Mouse (Mus musculus) stomach, embryonic 15.5 days (tissue): Measurements from ENCODE around the gene Capzb. TPM values are rescaled to one million over a fixed set of nuclear protein-coding genes. Genes with fewer than 3 reads are reported as not detected.

Source experiments
- ATAC-seq: fragments of 200-750 bp; cut with Nextera tagmentation; 2 replicates; pipeline ENCODE4 v1.8.0; 2017; ENCODE audit warnings: low read depth, moderate number of reproducible peaks, moderate TSS enrichment; ENCODE audit not compliant: insufficient read depth, low FRiP score
- H3K27ac ChIP-seq: fragments of 300-500 bp; sonication (generic); 2 replicates; pipeline ENCODE4 v1.5.1; 2015; ENCODE audit warnings: mild to moderate bottlenecking, inconsistent platforms
- H3K27me3 ChIP-seq: fragments of 300-500 bp; sonication (generic); replicated peaks from 2 replicates; pipeline ENCODE4 v1.6.1; 2015; ENCODE audit warnings: inconsistent platforms
- H3K36me3 ChIP-seq: fragments of 300-500 bp; sonication (generic); 2 replicates; pipeline ENCODE4 v1.6.1; 2015; ENCODE audit warnings: inconsistent platforms
- H3K4me1 ChIP-seq: fragments of 300-500 bp; sonication (generic); 2 replicates; pipeline ENCODE4 v1.6.1; 2015; ENCODE audit warnings: inconsistent platforms
- H3K4me2 ChIP-seq: fragments of 300-500 bp; sonication (generic); 2 replicates; pipeline ENCODE4 v1.6.1; 2015; ENCODE audit warnings: mild to moderate bottlenecking, inconsistent platforms
- H3K4me3 ChIP-seq: fragments of 300-500 bp; sonication (generic); replicated peaks from 2 replicates; pipeline ENCODE4 v1.5.1; 2015; ENCODE audit warnings: inconsistent platforms
- H3K9ac ChIP-seq: fragments of 300-500 bp; sonication (generic); 2 replicates; pipeline ENCODE4 v1.6.1; 2015; ENCODE audit warnings: inconsistent platforms
- H3K9me3 ChIP-seq: fragments of 300-500 bp; sonication (generic); 2 replicates; pipeline ENCODE4 v1.6.1; 2016; ENCODE audit warnings: inconsistent platforms
- WGBS: fragments of 180-500 bp; shearing (Covaris S2); methylation state at CpG from one replicate; pipeline ENCODE4 v1.1.7; 2015; 5-methylcytosine and 5-hydroxymethylcytosine counted together
- polyA plus RNA-seq: library from polyadenylated mRNA; unstranded; fragments of >200 nt; fragmentation: Nextera tagmentation; extraction: Ambion mirVana; gene quantifications from 2 replicates; pipeline ENCODE4 v1.2.1, GENCODE M21; 2015

The Capzb gene
- polyA plus RNA-seq, 1 experiment from 2014 or later, result 375 TPM

- Histone ChIP-seq H3K9me3 (no peaks in the 10 kb centered on the region), H3K27ac (peak overlapping the region; percentile 62), H3K4me1 (peaks cover 13% of the 10 kb centered on the region), H3K36me3 (peaks cover 34% of the 10 kb centered on the region), H3K9ac (no peak overlapping the region), H3K4me2 (no peak overlapping the region), H3K27me3 (no peaks in the 10 kb centered on the region), H3K4me3 (no peak overlapping the region)
- WGBS, result 61% methylated on average over 6 of the region's 6 CpGs
- no peak; the same call in 1 of the 2 replicates for ATAC-seq
Measured at GRCm38 (mm10) chr4:139258621-139259301, 66.1 kb downstream of the Capzb start.

- H3K9me3 ChIP-seq, result no peaks in the 10 kb centered on the region
- H3K4me3 ChIP-seq, result no peak overlapping the region
- ATAC-seq, result no peak
- 62% methylated on average over 11 of the region's 11 CpGs for WGBS
- no peak overlapping the region for H3K9ac ChIP-seq
- no peak overlapping the region for H3K4me2 ChIP-seq
- peaks cover 13% of the 10 kb centered on the region for H3K4me1 ChIP-seq
- H3K27ac ChIP-seq, result peak overlapping the region; percentile 62
- H3K27me3 ChIP-seq, result no peaks in the 10 kb centered on the region
- peaks cover 37% of the 10 kb centered on the region for H3K36me3 ChIP-seq
Measured at GRCm38 (mm10) chr4:139259302-139259871, 66.7 kb downstream of the Capzb start.

GRCm38 (mm10) chr4:139262981-139263380 is 70.3 kb downstream of the Capzb start:
- Histone ChIP-seq H3K4me2 (no peak overlapping the region), H3K27ac (no peak overlapping the region), H3K9ac (no peak overlapping the region), H3K4me1 (peaks cover 13% of the 10 kb centered on the region), H3K36me3 (peaks cover 31% of the 10 kb centered on the region), H3K9me3 (no peaks in the 10 kb centered on the region), H3K4me3 (no peak overlapping the region), H3K27me3 (no peaks in the 10 kb centered on the region)
- 89% methylated on average over 6 of the region's 6 CpGs for WGBS
- ATAC-seq, result no peak

- Histone ChIP-seq H3K9ac (no peak overlapping the region), H3K27me3 (no peaks in the 10 kb centered on the region), H3K9me3 (no peaks in the 10 kb centered on the region), H3K27ac (no peak overlapping the region), H3K4me2 (no peak overlapping the region), H3K4me3 (no peak overlapping the region), H3K36me3 (peaks cover 35% of the 10 kb centered on the region), H3K4me1 (no peaks in the 10 kb centered on the region)
- 89% methylated on average over 13 of the region's 13 CpGs for WGBS
- ATAC-seq, result no peak
Measured at GRCm38 (mm10) chr4:139265783-139266499, 73.2 kb downstream of the Capzb start.

- no peak for ATAC-seq
- H3K4me1 ChIP-seq, result no peaks in the 10 kb centered on the region
- no peak overlapping the region for H3K27ac ChIP-seq
- WGBS, result 88% methylated on average over 7 of the region's 7 CpGs
- H3K36me3 ChIP-seq, result peaks cover 30% of the 10 kb centered on the region
- no peaks in the 10 kb centered on the region for H3K9me3 ChIP-seq
- no peak overlapping the region for H3K4me2 ChIP-seq
- H3K4me3 ChIP-seq, result no peak overlapping the region
- no peaks in the 10 kb centered on the region for H3K27me3 ChIP-seq
- H3K9ac ChIP-seq, result no peak overlapping the region
Measured at GRCm38 (mm10) chr4:139266500-139266865, 73.8 kb downstream of the Capzb start.

GRCm38 (mm10) chr4:139267335-139267734 is 74.6 kb downstream of the Capzb start:
- no peaks in the 10 kb centered on the region for H3K27me3 ChIP-seq
- no peaks in the 10 kb centered on the region for H3K4me1 ChIP-seq
- no peaks in the 10 kb centered on the region for H3K9me3 ChIP-seq
- H3K27ac ChIP-seq, result no peak overlapping the region
- no peak overlapping the region for H3K4me3 ChIP-seq
- no peak for ATAC-seq
- H3K4me2 ChIP-seq, result no peak overlapping the region
- no peak overlapping the region for H3K9ac ChIP-seq
- peaks cover 29% of the 10 kb centered on the region for H3K36me3 ChIP-seq
- WGBS, result 79% methylated on average over 3 of the region's 3 CpGs

- H3K9me3 ChIP-seq, result no peaks in the 10 kb centered on the region
- no peak overlapping the region for H3K9ac ChIP-seq
- no peak for ATAC-seq
- WGBS, result 98% methylated on average over 1 of the region's 1 CpGs
- no peak overlapping the region for H3K4me2 ChIP-seq
- H3K4me1 ChIP-seq, result no peaks in the 10 kb centered on the region
- no peak overlapping the region for H3K27ac ChIP-seq
- H3K36me3 ChIP-seq, result peaks cover 21% of the 10 kb centered on the region
- no peaks in the 10 kb centered on the region for H3K27me3 ChIP-seq
- H3K4me3 ChIP-seq, result no peak overlapping the region
Measured at GRCm38 (mm10) chr4:139268242-139268641, 75.5 kb downstream of the Capzb start.

- no peak overlapping the region for H3K27ac ChIP-seq
- peaks cover 25% of the 10 kb centered on the region for H3K36me3 ChIP-seq
- H3K4me3 ChIP-seq, result no peak overlapping the region
- H3K9ac ChIP-seq, result no peak overlapping the region
- H3K27me3 ChIP-seq, result no peaks in the 10 kb centered on the region
- 92% methylated on average over 3 of the region's 3 CpGs for WGBS
- ATAC-seq, result no peak
- H3K4me1 ChIP-seq, result no peaks in the 10 kb centered on the region
- H3K9me3 ChIP-seq, result no peaks in the 10 kb centered on the region
- H3K4me2 ChIP-seq, result no peak overlapping the region
Measured at GRCm38 (mm10) chr4:139270168-139270567, 77.5 kb downstream of the Capzb start.

- Histone ChIP-seq H3K4me2 (no peak overlapping the region), H3K4me1 (no peaks in the 10 kb centered on the region), H3K4me3 (no peak overlapping the region), H3K27ac (0 out of 2 replicates have a peak overlapping the region, but pooled peaks have one; percentile 11), H3K27me3 (no peaks in the 10 kb centered on the region), H3K9ac (no peak overlapping the region), H3K9me3 (no peaks in the 10 kb centered on the region), H3K36me3 (peaks cover 23% of the 10 kb centered on the region)
- WGBS, result 86% methylated on average over 9 of the region's 9 CpGs
- no peak for ATAC-seq
Measured at GRCm38 (mm10) chr4:139271562-139271961, 78.9 kb downstream of the Capzb start.

GRCm38 (mm10) chr4:139272951-139273680 is 80.4 kb downstream of the Capzb start:
- H3K36me3 ChIP-seq, result peaks cover 23% of the 10 kb centered on the region
- H3K4me3 ChIP-seq, result no peak overlapping the region
- 88% methylated on average over 10 of the region's 10 CpGs for WGBS
- no peak overlapping the region for H3K27ac ChIP-seq
- H3K9ac ChIP-seq, result no peak overlapping the region
- no peaks in the 10 kb centered on the region for H3K4me1 ChIP-seq
- no peaks in the 10 kb centered on the region for H3K9me3 ChIP-seq
- no peak for ATAC-seq
- H3K27me3 ChIP-seq, result no peaks in the 10 kb centered on the region
- H3K4me2 ChIP-seq, result no peak overlapping the region

- H3K27ac ChIP-seq, result no peak overlapping the region
- H3K27me3 ChIP-seq, result no peaks in the 10 kb centered on the region
- ATAC-seq, result no peak
- peaks cover 17% of the 10 kb centered on the region for H3K36me3 ChIP-seq
- no peak overlapping the region for H3K9ac ChIP-seq
- no peak overlapping the region for H3K4me3 ChIP-seq
- no peaks in the 10 kb centered on the region for H3K9me3 ChIP-seq
- WGBS, result 89% methylated on average over 7 of the region's 7 CpGs
- H3K4me1 ChIP-seq, result no peaks in the 10 kb centered on the region
- H3K4me2 ChIP-seq, result no peak overlapping the region
Measured at GRCm38 (mm10) chr4:139274573-139274972, 81.9 kb downstream of the Capzb start.

GRCm38 (mm10) chr4:139276411-139276810 is 83.7 kb downstream of the Capzb start:
- no peaks in the 10 kb centered on the region for H3K4me1 ChIP-seq
- H3K9ac ChIP-seq, result no peak overlapping the region
- H3K4me2 ChIP-seq, result no peak overlapping the region
- peaks cover 35% of the 10 kb centered on the region for H3K36me3 ChIP-seq
- no peak for ATAC-seq
- H3K27me3 ChIP-seq, result no peaks in the 10 kb centered on the region
- no peak overlapping the region for H3K27ac ChIP-seq
- WGBS, result 83% methylated on average over 7 of the region's 7 CpGs
- no peaks in the 10 kb centered on the region for H3K9me3 ChIP-seq
- no peak overlapping the region for H3K4me3 ChIP-seq
